Mouse (Mus musculus) frontal cortex, adult 2 months (tissue): ENCODE data around the gene Gm20388. TPM values are rescaled to one million over a fixed set of nuclear protein-coding genes. Genes with fewer than 3 reads are reported as not detected.
"Not testable (repeated sequence)": the region's sequence is repeated elsewhere in the genome, so short reads cannot be mapped to it uniquely, and the experiment has no call there.

ENCODE experiments used
- DNase-seq, 2 experiments: peaks; one replicate each; pipeline ENCODE4 v3.0.0; 2022; ENCODE audit warnings: low spot score in 1 of 2; ENCODE audit errors: extremely low spot score in 1 of 2
- polyA plus RNA-seq: library from polyadenylated mRNA; depleted of rRNA; stranded (reverse); fragments of >200 nt; gene quantifications from 2 replicates; pipeline ENCODE4 v1.2.3, GENCODE M21; 2012

The Gm20388 gene
- polyA plus RNA-seq, 1 experiment: 22.2 TPM

DNA sequence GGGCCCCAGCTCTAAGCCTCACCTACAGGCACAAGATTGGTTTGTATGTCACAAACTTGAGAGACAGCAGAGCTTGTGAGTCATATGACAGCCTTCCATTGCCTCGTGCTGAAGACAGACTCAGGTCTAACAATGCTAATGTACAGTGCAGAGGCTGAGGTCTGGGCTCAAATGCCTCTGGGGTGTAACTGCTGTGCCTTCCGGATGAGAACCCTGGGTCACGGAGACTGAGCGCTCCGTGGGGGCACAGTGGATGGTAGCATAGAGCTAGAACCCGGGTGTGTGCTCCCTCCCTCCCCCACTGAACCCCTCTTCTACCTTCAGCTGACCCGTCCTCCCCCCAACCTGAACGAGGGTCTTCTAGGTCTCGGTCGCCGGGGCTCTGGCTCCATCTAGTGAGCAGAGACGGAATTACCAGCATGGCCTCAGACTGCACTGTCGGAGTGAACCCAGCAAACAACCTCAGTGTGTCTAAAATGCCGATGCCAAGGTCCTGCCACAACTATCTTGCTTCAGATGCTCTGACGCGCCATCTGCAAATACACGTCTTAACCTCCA is 889.7 kb downstream of the Gm20388 start:
- peak in 1 of 2 experiments; percentile 68 for DNase-seq

DNA sequence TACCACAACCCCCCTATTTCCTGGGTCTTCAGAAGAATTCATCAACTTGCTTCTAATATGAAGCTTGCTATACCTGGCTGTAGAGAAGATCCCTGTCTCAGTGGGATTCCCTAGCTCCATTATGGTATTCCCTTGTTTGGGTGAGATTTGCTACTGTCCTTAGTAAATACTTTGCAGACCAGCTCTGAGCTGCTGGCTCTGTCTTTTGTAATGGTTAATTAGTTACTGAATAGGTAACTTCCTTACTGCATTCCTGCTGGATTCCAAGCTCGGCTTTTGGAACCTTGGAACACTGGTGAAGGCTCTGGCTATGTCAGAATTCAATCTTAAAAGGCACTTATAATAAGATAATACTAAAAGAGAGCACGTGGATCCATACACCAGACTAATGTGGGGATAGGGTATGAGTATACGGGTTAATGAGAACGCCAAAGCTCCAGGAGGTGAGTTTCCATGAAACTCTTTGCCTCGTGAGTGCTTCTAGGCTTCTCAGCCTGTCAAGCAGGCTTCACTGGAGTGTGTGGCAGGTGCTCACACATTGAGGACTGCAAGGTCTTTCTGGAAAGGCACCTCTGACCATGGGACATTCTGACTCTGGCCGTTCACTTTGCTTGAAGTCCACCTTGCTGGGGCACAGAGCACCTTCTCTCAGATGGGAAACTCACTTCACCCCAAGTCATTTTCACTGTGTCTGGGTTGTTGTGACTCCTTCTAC is 893.2 kb downstream of the Gm20388 start:
- not testable (repeated sequence) for DNase-seq

- DNase-seq: no peak
These were observed 894.1 kb downstream of the Gm20388 start for GRCm38 (mm10) chr8:120804741-120805140.

GRCm38 (mm10) chr8:120806780-120807264 is 896.2 kb downstream of the Gm20388 start:
- no peak for DNase-seq

- peak in 1 of 2 experiments; percentile 22 for DNase-seq
These were observed 897.1 kb downstream of the Gm20388 start for GRCm38 (mm10) chr8:120807719-120808118.

- no peak for DNase-seq
These were observed 898.4 kb downstream of the Gm20388 start for GRCm38 (mm10) chr8:120809050-120809449.

DNA sequence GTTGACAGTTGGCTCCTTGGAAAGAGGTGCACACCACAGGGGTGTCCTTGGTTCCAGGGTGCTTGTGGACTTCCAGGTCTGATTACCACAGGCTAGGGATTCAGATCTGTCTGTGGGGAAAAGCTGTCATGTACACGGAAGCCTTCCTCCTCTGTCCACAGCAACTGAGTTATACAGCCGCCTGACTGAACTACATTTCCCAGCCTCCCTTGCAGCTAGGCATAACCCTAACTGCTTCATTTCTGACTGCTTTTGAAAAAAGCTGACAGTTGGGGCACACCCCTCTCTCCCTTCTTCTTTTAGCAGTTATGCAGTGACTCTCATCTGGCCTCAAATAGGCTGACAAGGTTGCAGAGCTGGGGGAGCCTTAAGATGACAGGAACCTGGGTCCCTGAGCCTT is 901.3 kb downstream of the Gm20388 start:
- DNase-seq: no peak

- no peak for DNase-seq
These were observed 902.4 kb downstream of the Gm20388 start for GRCm38 (mm10) chr8:120813028-120813427.

DNA sequence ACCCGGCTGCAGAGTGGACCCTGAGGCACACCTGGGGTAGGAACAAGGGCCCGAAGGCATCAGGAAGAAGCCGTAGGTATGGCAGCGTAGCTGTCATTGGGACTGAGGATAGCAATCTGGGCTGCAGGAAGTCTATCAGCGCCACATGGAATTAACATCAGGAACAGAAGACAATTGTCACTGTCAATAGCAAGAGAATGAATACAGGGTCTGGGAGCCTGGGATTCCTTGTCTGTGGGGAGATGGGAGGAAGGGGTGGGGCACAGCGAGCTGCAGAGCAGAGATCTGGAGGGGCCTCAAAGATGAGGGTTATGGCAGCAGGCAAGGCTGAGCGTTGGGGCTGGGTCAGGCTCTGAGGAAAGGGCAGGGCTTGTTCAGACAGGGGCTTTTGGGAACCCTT is 903.2 kb downstream of the Gm20388 start:
- DNase-seq: no peak

- DNase-seq: no peak
These were observed 905.7 kb downstream of the Gm20388 start for GRCm38 (mm10) chr8:120816371-120816770.

DNA sequence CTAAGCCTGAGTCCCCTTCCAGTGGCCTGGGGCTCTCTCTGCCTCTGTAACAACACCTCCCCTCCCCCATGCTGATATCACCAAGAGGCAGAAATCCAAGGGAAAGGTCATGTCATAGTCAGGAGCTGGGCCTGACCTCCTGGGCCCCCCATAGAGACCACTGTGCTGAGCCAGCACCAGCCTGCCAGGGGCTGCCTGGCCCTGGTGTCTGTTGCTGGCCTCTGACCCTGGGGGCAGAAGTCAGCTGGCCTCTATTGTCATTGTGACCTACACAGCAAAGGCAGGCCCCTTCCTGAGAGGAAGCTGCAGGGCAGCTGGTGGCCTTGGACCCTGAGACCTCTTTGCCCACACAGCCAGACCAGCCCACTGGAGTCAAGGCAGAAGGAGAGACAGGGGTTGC is 909.3 kb downstream of the Gm20388 start:
- no peak for DNase-seq

- peak in 1 of 2 experiments; percentile 66 for DNase-seq
These were observed 910.9 kb downstream of the Gm20388 start for GRCm38 (mm10) chr8:120821399-120822170.

DNA sequence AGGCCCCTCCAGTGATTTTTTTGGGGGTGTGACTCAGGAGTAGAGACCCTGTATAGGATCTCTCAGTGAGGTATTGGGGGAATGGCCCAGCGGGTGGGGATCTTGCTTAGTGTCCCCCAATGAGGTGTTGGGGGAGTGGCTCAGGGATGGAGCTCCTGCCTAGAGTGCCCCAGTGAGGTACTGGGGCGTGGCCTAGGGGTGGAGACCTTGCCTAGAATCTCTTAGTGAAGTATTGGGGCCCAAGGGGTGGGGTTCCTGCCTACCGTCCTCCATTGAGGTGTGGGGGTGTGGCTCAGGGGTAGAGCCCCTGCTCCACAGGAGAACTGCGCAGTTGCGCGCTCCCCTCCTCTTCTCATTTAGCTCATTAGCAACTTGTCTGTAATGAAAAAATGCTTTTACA is 912.7 kb downstream of the Gm20388 start:
- no peak for DNase-seq

- DNase-seq: no peak
These were observed 913.2 kb downstream of the Gm20388 start for GRCm38 (mm10) chr8:120823887-120824286.

- no peak for DNase-seq
These were observed 914.0 kb downstream of the Gm20388 start for GRCm38 (mm10) chr8:120824638-120825037.

DNA sequence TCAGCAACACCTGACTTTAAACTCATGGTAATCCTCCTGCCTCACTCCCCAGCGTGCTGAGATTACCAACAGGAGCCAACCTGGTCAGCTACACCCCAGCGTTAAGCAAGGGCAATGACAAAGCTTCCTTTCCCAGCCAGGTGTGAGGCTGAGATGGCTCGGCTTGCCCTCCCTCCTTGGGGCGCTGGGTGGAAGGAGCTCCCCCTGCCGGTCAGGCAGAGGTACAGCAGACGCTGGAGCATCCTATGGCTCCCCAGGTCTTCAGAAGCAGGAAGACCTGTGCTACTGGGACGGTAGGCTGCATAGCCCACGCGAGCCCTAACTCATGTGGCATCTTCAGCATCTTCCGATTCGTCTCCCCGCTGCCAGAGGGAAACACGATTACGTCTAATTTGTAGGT is 917.6 kb downstream of the Gm20388 start:
- DNase-seq: peak in 1 of 2 experiments; percentile 28

DNA sequence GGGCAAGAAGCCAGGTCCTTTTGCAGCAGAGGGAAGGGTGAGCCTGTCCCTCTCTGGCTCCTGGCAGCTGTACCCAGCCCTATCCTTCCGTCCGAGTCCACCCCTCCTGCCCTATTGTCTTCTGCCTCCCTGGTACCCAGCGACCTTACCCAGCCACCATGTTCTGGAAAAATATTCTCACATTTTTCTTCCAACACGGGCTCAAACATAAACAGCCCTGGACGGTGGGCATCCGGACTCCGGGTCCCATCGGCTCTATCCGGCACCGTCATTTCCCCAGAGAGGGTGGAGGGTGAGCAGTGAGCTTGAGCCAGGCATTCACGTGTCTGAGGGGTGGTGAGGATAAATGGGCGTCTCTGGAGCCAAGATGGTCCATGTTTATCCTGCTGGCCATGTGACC is 920.0 kb downstream of the Gm20388 start:
- DNase-seq: no peak

- DNase-seq: no peak
These were observed 921.4 kb downstream of the Gm20388 start for GRCm38 (mm10) chr8:120832022-120832421.

DNA sequence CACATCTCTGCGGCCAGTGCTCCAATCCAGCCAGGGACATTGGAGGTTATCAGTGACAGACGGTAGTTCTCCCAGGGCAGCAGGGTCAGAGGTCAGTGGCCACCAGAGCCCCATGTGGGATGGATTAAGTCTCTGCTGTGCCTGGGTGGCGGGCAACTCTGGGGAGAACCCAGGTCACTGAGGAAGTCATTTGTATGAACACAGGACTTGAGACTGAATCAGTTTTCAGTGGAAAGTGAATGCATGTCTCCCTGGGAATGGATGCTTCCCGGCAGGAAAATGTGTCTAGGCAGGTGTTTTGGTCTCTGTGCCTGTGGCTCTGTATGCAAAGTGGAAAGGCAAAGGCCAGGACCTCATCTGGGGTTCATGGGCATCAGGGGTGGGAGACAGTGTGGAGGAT is 922.6 kb downstream of the Gm20388 start:
- no peak for DNase-seq

- no peak for DNase-seq
These were observed 928.4 kb downstream of the Gm20388 start for GRCm38 (mm10) chr8:120839031-120839430.

DNA sequence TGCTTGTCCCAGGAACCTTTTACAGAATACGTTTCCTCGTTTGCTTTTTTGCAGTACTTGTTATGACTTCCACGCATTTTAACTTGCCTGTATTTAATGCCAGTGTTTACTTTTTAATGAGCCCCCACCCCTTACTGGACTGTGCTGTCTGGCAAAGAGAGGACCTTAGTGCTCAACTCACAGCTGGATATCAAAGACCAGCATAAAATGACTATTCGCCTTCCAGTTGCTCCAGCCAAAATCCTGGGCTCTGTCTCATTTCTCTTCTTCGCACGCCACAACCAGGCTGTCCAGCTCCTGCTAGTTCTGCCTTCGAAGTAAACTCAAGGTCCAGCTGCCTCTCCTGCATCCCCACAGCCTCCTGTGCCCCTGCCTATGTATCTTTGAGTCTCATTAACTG is 932.4 kb downstream of the Gm20388 start:
- no peak for DNase-seq
